Mouse (Mus musculus): ENCODE measurements around the gene Tmem246.
A peak's percentile ranks its signal among the peaks of the same experiment; 100 is the strongest.

DNA sequence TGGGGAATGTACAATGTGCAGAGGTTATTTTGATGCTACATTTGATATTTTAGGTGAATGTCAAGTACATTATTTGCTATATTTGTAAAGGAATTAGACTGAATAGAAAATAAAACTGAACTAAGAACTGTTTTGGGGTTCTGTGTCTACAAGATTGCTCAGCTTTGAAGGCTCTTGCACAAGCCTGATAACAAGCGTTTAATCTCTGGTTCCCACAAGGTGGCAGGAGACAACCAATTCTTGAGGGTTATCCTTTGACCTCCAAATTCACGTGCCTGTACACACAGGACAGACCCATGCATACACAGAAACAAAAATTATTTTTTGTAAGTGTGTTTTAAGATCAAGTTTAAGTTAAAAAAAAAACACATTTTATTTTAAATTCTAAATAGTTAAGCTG lies 42.2 kb upstream of the Tmem246 start:
- TF ChIP-seq GATA1 (IDR thresholded peaks at IDR 0.05; ENCODE audit: low read depth, low read length) (peak; percentile 69; the same call in 1 of the 2 replicates), GABPA (IDR thresholded peaks at IDR 0.05; ENCODE audit: low read depth, low read length) (no peak), UBTF (IDR thresholded peaks at IDR 0.05; ENCODE audit: borderline replicate concordance, insufficient read depth, low read depth, low read length) (no peak)

All from MEL (cell line).